11 mouse cellular contexts compared by ENCODE assay signal in the genomic region with DNA sequence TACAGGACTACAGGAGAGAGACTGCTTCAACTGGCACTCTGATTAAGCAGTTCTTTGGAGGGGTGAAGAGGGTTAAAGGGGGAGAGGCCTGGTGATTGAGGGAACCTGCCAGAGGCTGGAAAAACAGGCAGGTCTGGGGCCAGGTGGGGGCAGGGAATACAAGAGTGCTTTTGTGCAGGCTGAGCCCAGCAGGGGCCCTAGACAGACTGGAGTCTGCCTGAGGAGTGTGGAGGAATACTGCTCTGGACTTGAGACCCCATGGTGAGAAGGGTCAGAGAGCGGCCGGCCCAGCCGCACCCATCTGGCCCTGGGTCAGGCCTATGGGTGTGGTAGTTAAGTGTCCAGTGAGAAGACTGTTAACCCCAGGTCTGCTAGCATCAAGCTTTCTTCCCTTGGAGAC. TPM values are rescaled to one million over a fixed set of nuclear protein-coding genes. Genes with fewer than 3 reads are reported as not detected.
DNase-seq lines count a peak whose midpoint lies in the region; ATAC-seq and TF ChIP-seq lines count a peak whose summit lies in the region.
"Had no signal": no experiment of that assay in that cellular context is flagged by ENCODE, and none has a peak within 500 bp of the region (broad histone marks: within the 10 kb centered on the region; RNA-seq: fewer than 3 reads in every experiment).

No protein-coding gene starts in this region.

- H3K4me2 ChIP-seq in hindbrain, embryonic 13.5 days, result no peak overlapping the region
- H3K4me2 ChIP-seq in limb, embryonic 14.5 days (replicated peaks; ENCODE audit: low read depth, low read length, severe bottlenecking), result no peak overlapping the region; the same call in 1 of the 2 replicates
- H3K4me2 ChIP-seq: neural tube, embryonic 13.5 days had no signal

- H3K9ac ChIP-seq in hindbrain, embryonic 13.5 days, result no peak overlapping the region
- no peak overlapping the region for H3K9ac ChIP-seq in limb, embryonic 14.5 days (ENCODE audit: low read depth, low read length, severe bottlenecking)
- H3K9ac ChIP-seq: neural tube, embryonic 13.5 days had no signal

- peak; percentile 69 for DNase-seq in hindbrain, embryonic 10.5 days (ENCODE audit: low spot score)
- DNase-seq in ES-CJ7 (ENCODE audit: low read depth, low spot score), result peak; percentile 89
- peak; percentile 68 for DNase-seq in embryonic facial prominence, embryonic 10.5 days (ENCODE audit: low spot score)
- peak; percentile 30 for DNase-seq in limb, embryonic 14.5 days (ENCODE audit: low spot score)
- no peak for DNase-seq in thymus, postnatal 10 days (ENCODE audit: low spot score in 2 of 2)
- no peak for DNase-seq in testis, postnatal 14 days (ENCODE audit: low spot score)

- H3K27me3 ChIP-seq in hindbrain, embryonic 10.5 days (ENCODE audit: insufficient read depth, poor library complexity, severe bottlenecking), result no peaks in the 10 kb centered on the region
- peaks cover 7% of the 10 kb centered on the region for H3K27me3 ChIP-seq in hindbrain, embryonic 13.5 days
- no peaks in the 10 kb centered on the region for H3K27me3 ChIP-seq in embryonic facial prominence, embryonic 10.5 days (replicated peaks; ENCODE audit: low read depth, poor library complexity, severe bottlenecking)
- H3K27me3 ChIP-seq in limb, embryonic 14.5 days (ENCODE audit: control insufficient read depth, insufficient read depth, low read length), result no peaks in the 10 kb centered on the region

- WGBS in hindbrain, embryonic 10.5 days, result 43% methylated on average over 3 of the region's 3 CpGs
- 49% methylated on average over 3 of the region's 3 CpGs for WGBS in hindbrain, embryonic 13.5 days
- WGBS in embryonic facial prominence, embryonic 10.5 days, result 15% methylated on average over 3 of the region's 3 CpGs
- WGBS in limb, embryonic 14.5 days, result 20% methylated on average over 3 of the region's 3 CpGs

- H3K4me1 ChIP-seq in hindbrain, embryonic 10.5 days (replicated peaks), result peaks cover 48% of the 10 kb centered on the region
- 0 out of 2 replicates have a peak, but pooled peaks cover 4% of the 10 kb centered on the region for H3K4me1 ChIP-seq in hindbrain, embryonic 13.5 days (replicated peaks)
- peaks cover 78% of the 10 kb centered on the region for H3K4me1 ChIP-seq in embryonic facial prominence, embryonic 10.5 days
- peaks cover 30% of the 10 kb centered on the region for H3K4me1 ChIP-seq in limb, embryonic 14.5 days (ENCODE audit: control insufficient read depth, insufficient read depth, low read length)

- H3K9me3 ChIP-seq in hindbrain, embryonic 10.5 days, result no peaks in the 10 kb centered on the region
- no peaks in the 10 kb centered on the region for H3K9me3 ChIP-seq in hindbrain, embryonic 13.5 days
- H3K9me3 ChIP-seq in embryonic facial prominence, embryonic 10.5 days, result no peaks in the 10 kb centered on the region
- no peaks in the 10 kb centered on the region for H3K9me3 ChIP-seq in limb, embryonic 14.5 days (ENCODE audit: control insufficient read depth, low read length)
- H3K9me3 ChIP-seq: neural tube, embryonic 13.5 days had no signal

- no peak for ATAC-seq in hindbrain, embryonic 13.5 days (ENCODE audit: low FRiP score)
- ATAC-seq in limb, embryonic 14.5 days (ENCODE audit: low FRiP score, low read depth), result peak; percentile 69
- no peak for ATAC-seq in megakaryocyte, adult 5-6 weeks (ENCODE audit: poor library complexity, severe bottlenecking)

- H3K27ac ChIP-seq in hindbrain, embryonic 10.5 days, result peak overlapping the region; percentile 54; the same call in 1 of the 2 replicates
- no peak overlapping the region for H3K27ac ChIP-seq in hindbrain, embryonic 13.5 days
- H3K27ac ChIP-seq in embryonic facial prominence, embryonic 10.5 days (replicated peaks), result peak overlapping the region; percentile 65
- H3K27ac ChIP-seq in limb, embryonic 14.5 days (replicated peaks; ENCODE audit: low read depth, low read length), result peak overlapping the region; percentile 71
- H3K27ac ChIP-seq: macrophage; neural tube, embryonic 13.5 days had no signal

- peaks cover 82% of the 10 kb centered on the region for H3K36me3 ChIP-seq in hindbrain, embryonic 10.5 days
- H3K36me3 ChIP-seq in hindbrain, embryonic 13.5 days, result peaks cover 62% of the 10 kb centered on the region
- peaks cover 89% of the 10 kb centered on the region for H3K36me3 ChIP-seq in embryonic facial prominence, embryonic 10.5 days (replicated peaks)
- H3K36me3 ChIP-seq in limb, embryonic 14.5 days (ENCODE audit: control insufficient read depth, insufficient read depth, low read length), result peaks cover 32% of the 10 kb centered on the region

- no peak overlapping the region for H3K4me3 ChIP-seq in hindbrain, embryonic 10.5 days
- no peak overlapping the region for H3K4me3 ChIP-seq in hindbrain, embryonic 13.5 days
- H3K4me3 ChIP-seq in embryonic facial prominence, embryonic 10.5 days, result peak overlapping the region; percentile 15; the same call in 1 of the 2 replicates
- no peak overlapping the region for H3K4me3 ChIP-seq in limb, embryonic 14.5 days (replicated peaks; ENCODE audit: low read length)
- H3K4me3 ChIP-seq: neural tube, embryonic 13.5 days had no signal

- TF ChIP-seq POLR2A in limb, embryonic 14.5 days (IDR thresholded peaks at IDR 0.05; ENCODE audit: borderline replicate concordance, extremely low read depth, insufficient read depth, insufficient read length), result no peak

RNA-seq across cellular contexts. Expression of gene Mrc2, which starts 6.7 kb away (rescaled TPM):
- polyA plus RNA-seq in hindbrain, embryonic 10.5 days (2016; fragmentation: Nextera tagmentation; extraction: Ambion mirVana), result 19.7 and 19.8 TPM in 2 replicates
- polyA plus RNA-seq in hindbrain, embryonic 13.5 days (2015; fragmentation: Nextera tagmentation; extraction: Ambion mirVana), result 5.3 and 5.5 TPM in 2 replicates
- polyA plus RNA-seq in embryonic facial prominence, embryonic 10.5 days (2016; fragmentation: Nextera tagmentation; extraction: Ambion mirVana), result 26.9 and 27.6 TPM in 2 replicates
- 98.5 and 125 TPM in 2 replicates for polyA plus RNA-seq in limb, embryonic 14.5 days (2012; rRNA removed)
- 26.4 and 27.5 TPM in 2 replicates for polyA plus RNA-seq in limb, embryonic 14.5 days (2014; fragmentation: Nextera tagmentation; extraction: Ambion mirVana)
- not detected in 2 replicates for total RNA-seq in megakaryocyte, adult 5-6 weeks (2015)
- total RNA-seq in megakaryocyte, adult 5-6 weeks (2017), result 0.11 TPM in 1 of 2 replicates, not detected in the other
- total RNA-seq: MEL had no signal
- polyA plus RNA-seq: macrophage had no signal

Comparison
In these comparisons a context has a peak if more than half of its experiments do, and no peak if none do; other contexts are left out.
1. DNase-seq: peak in hindbrain, embryonic 10.5 days (single experiment), ES-CJ7 (single experiment), embryonic facial prominence, embryonic 10.5 days (single experiment) and limb, embryonic 14.5 days (single experiment); none in thymus, postnatal 10 days (0 of 2) and testis, postnatal 14 days (single experiment).